Mouse (Mus musculus) heart, postnatal 0 days (tissue): Measurements from ENCODE around the gene Syngap1.

ENCODE experiments used
- CTCF ChIP-seq: IDR thresholded peaks from 2 replicates; pipeline ENCODE4 v1.5.1; 2016; ENCODE audit warnings: antibody characterized with exemption, control low read depth, low read depth
- EP300 ChIP-seq: IDR thresholded peaks from 2 replicates; pipeline ENCODE4 v1.6.1; 2016; ENCODE audit warnings: antibody characterized with exemption, low read depth

GRCm38 (mm10) chr17:26975415-26975814, 34.4 kb downstream of the Syngap1 start:
- peak; percentile 22; the same call in 1 of the 2 replicates for TF ChIP-seq CTCF
- TF ChIP-seq EP300 = no peak
